Mouse (Mus musculus) small intestine, adult 2 months (tissue): ENCODE measurements around the gene Stard5.

Source experiments
- CTCF ChIP-seq: fragments of 200-500 bp; IDR thresholded peaks from 2 replicates; pipeline ENCODE4 v1.5.1; 2012; ENCODE audit warnings: low read depth, mild to moderate bottlenecking, control low read depth, inconsistent platforms, low read length, moderate library complexity, mixed read lengths; ENCODE audit not compliant: insufficient replicate concordance, insufficient read length; ENCODE audit errors: extremely low read depth
- POLR2A ChIP-seq: fragments of 200-500 bp; IDR thresholded peaks from 2 replicates; pipeline ENCODE4 v1.6.1; 2012; ENCODE audit warnings: low read depth, mild to moderate bottlenecking, control low read depth, inconsistent platforms, low read length, moderate library complexity

GRCm38 (mm10) chr7:83624065-83624464 is 7.7 kb upstream of the Stard5 start:
- TF ChIP-seq POLR2A: no peak
- TF ChIP-seq CTCF: no peak
